Mouse (Mus musculus): ENCODE data around the gene Actrt3. TPM values are rescaled to one million over a fixed set of nuclear protein-coding genes. Genes with fewer than 3 reads are reported as not detected.

The Actrt3 gene
- not detected in 2 replicates for polyA plus RNA-seq (2015; fragmentation: Nextera tagmentation; extraction: Ambion mirVana)

GRCm38 (mm10) chr3:30599711-30600545, at the start of gene Actrt3:
Actrt3 (minus strand) TSS chr3:30599939.
- peak; percentile 26 for DNase-seq
- no peaks in the 10 kb centered on the region for H3K9me3 ChIP-seq (replicated peaks)

GRCm38 (mm10) chr3:30648466-30648865, 48.7 kb upstream of the Actrt3 start:
- Histone ChIP-seq H3K27ac (no peak overlapping the region), H3K4me3 (replicated peaks) (no peak overlapping the region), H3K4me2 (no peak overlapping the region), H3K4me1 (replicated peaks) (peaks cover 6% of the 10 kb centered on the region; the same call in 1 of the 2 replicates), H3K9ac (no peak overlapping the region), H3K27me3 (peaks cover 50% of the 10 kb centered on the region), H3K36me3 (no peaks in the 10 kb centered on the region), H3K9me3 (replicated peaks) (no peaks in the 10 kb centered on the region)
- DNase-seq (no peak), ATAC-seq (ENCODE audit: low read depth) (no peak)
- WGBS (ENCODE audit: insufficient replicate concordance), result 70% methylated on average over 2 of the region's 2 CpGs

More at GRCm38 (mm10) chr3:30599711-30600545, at the start of gene Actrt3:
- peak within 1 kb of the TSS; percentile 76 for H3K9ac ChIP-seq
- H3K27ac ChIP-seq, result peak within 1 kb of the TSS; percentile 75
- no peak for ATAC-seq (ENCODE audit: low read depth)
- peaks cover 9% of the 10 kb centered on the region for H3K36me3 ChIP-seq
- peak within 1 kb of the TSS; percentile 91 for H3K4me2 ChIP-seq
- peaks cover 41% of the 10 kb centered on the region for H3K27me3 ChIP-seq
- peak within 1 kb of the TSS; percentile 83 for H3K4me3 ChIP-seq (replicated peaks)
- H3K4me1 ChIP-seq (replicated peaks), result peaks cover 41% of the 10 kb centered on the region
- WGBS (ENCODE audit: insufficient replicate concordance), result 2% methylated on average over 32 of the region's 32 CpGs

- Histone ChIP-seq H3K4me3 (replicated peaks) (peak within 1 kb of the TSS; percentile 35), H3K4me2 (peak within 1 kb of the TSS; percentile 59), H3K9me3 (replicated peaks) (no peaks in the 10 kb centered on the region), H3K27ac (no peak within 1 kb of the TSS), H3K4me1 (replicated peaks) (peaks cover 6% of the 10 kb centered on the region; the same call in 1 of the 2 replicates), H3K27me3 (peaks cover 50% of the 10 kb centered on the region), H3K36me3 (no peaks in the 10 kb centered on the region), H3K9ac (no peak within 1 kb of the TSS; the same call in 1 of the 2 replicates)
- DNase-seq (peak; percentile 9), ATAC-seq (ENCODE audit: low read depth) (peak; percentile 70)
- 2% methylated on average over 25 of the region's 25 CpGs for WGBS (ENCODE audit: insufficient replicate concordance)
These were observed 47.8 kb upstream of the Actrt3 start, which contains the start of gene Lrrc34 for GRCm38 (mm10) chr3:30647440-30648090. Lrrc34 (minus strand) TSS chr3:30647869.

GRCm38 (mm10) chr3:30646761-30647160, 47.0 kb upstream of the Actrt3 start:
- DNase-seq (no peak), ATAC-seq (ENCODE audit: low read depth) (no peak)
- 34% methylated on average over 8 of the region's 8 CpGs for WGBS (ENCODE audit: insufficient replicate concordance)

GRCm38 (mm10) chr3:30644207-30644606, 44.5 kb upstream of the Actrt3 start, which contains the start of gene Lrriq4:
Lrriq4 (plus strand) TSS chr3:30644507.
- Histone ChIP-seq H3K9ac (no peak within 1 kb of the TSS), H3K4me3 (replicated peaks) (no peak within 1 kb of the TSS), H3K27me3 (peaks cover 22% of the 10 kb centered on the region), H3K36me3 (no peaks in the 10 kb centered on the region), H3K27ac (no peak within 1 kb of the TSS), H3K4me2 (no peak within 1 kb of the TSS), H3K4me1 (replicated peaks) (peaks cover 6% of the 10 kb centered on the region; the same call in 1 of the 2 replicates), H3K9me3 (replicated peaks) (no peaks in the 10 kb centered on the region)
- DNase-seq (no peak), ATAC-seq (ENCODE audit: low read depth) (no peak)
- 36% methylated on average over 2 of the region's 2 CpGs for WGBS (ENCODE audit: insufficient replicate concordance)

More at GRCm38 (mm10) chr3:30646761-30647160, 47.0 kb upstream of the Actrt3 start:
- Histone ChIP-seq H3K4me1 (replicated peaks) (peaks cover 6% of the 10 kb centered on the region; the same call in 1 of the 2 replicates), H3K27ac (no peak overlapping the region), H3K4me2 (no peak overlapping the region), H3K27me3 (peaks cover 46% of the 10 kb centered on the region), H3K9me3 (replicated peaks) (no peaks in the 10 kb centered on the region), H3K4me3 (replicated peaks) (no peak overlapping the region), H3K36me3 (no peaks in the 10 kb centered on the region), H3K9ac (no peak overlapping the region)

- no peaks in the 10 kb centered on the region for H3K4me1 ChIP-seq (replicated peaks)
- no peak for ATAC-seq (ENCODE audit: low read depth)
These were observed 35.9 kb upstream of the Actrt3 start for GRCm38 (mm10) chr3:30635629-30636028.

GRCm38 (mm10) chr3:30633681-30634080, 33.9 kb upstream of the Actrt3 start:
- Histone ChIP-seq H3K4me1 (replicated peaks) (no peaks in the 10 kb centered on the region), H3K27ac (no peak overlapping the region), H3K9me3 (replicated peaks) (no peaks in the 10 kb centered on the region), H3K4me2 (no peak overlapping the region), H3K9ac (no peak overlapping the region), H3K27me3 (no peaks in the 10 kb centered on the region), H3K36me3 (no peaks in the 10 kb centered on the region), H3K4me3 (replicated peaks) (no peak overlapping the region)
- no peak for ATAC-seq (ENCODE audit: low read depth)
- no peak for DNase-seq
- WGBS (ENCODE audit: insufficient replicate concordance), result 34% methylated on average over 3 of the region's 3 CpGs

More at GRCm38 (mm10) chr3:30635629-30636028, 35.9 kb upstream of the Actrt3 start:
- Histone ChIP-seq H3K4me3 (replicated peaks) (no peak overlapping the region), H3K9me3 (replicated peaks) (no peaks in the 10 kb centered on the region), H3K9ac (no peak overlapping the region), H3K4me2 (no peak overlapping the region), H3K27me3 (no peaks in the 10 kb centered on the region), H3K27ac (no peak overlapping the region), H3K36me3 (no peaks in the 10 kb centered on the region)
- DNase-seq, result no peak
- WGBS (ENCODE audit: insufficient replicate concordance), result 59% methylated on average over 4 of the region's 4 CpGs

GRCm38 (mm10) chr3:30620132-30620531, 20.4 kb upstream of the Actrt3 start:
- WGBS (ENCODE audit: insufficient replicate concordance), result 51% methylated on average over 8 of the region's 8 CpGs
- Histone ChIP-seq H3K4me2 (no peak overlapping the region), H3K4me3 (replicated peaks) (no peak overlapping the region), H3K9me3 (replicated peaks) (no peaks in the 10 kb centered on the region), H3K36me3 (peaks cover 45% of the 10 kb centered on the region), H3K4me1 (replicated peaks) (peaks cover 7% of the 10 kb centered on the region; the same call in 1 of the 2 replicates), H3K27me3 (no peaks in the 10 kb centered on the region), H3K27ac (no peak overlapping the region; the same call in 1 of the 2 replicates), H3K9ac (no peak overlapping the region)
- ATAC-seq (ENCODE audit: low read depth), result no peak
- no peak for DNase-seq

GRCm38 (mm10) chr3:30610930-30611329, 11.2 kb upstream of the Actrt3 start:
- no peak overlapping the region for H3K27ac ChIP-seq

GRCm38 (mm10) chr3:30608999-30609398, 9.3 kb upstream of the Actrt3 start:
- no peak for ATAC-seq (ENCODE audit: low read depth)
- H3K4me2 ChIP-seq, result no peak overlapping the region
- H3K27ac ChIP-seq, result no peak overlapping the region
- 75% methylated on average over 3 of the region's 3 CpGs for WGBS (ENCODE audit: insufficient replicate concordance)
- no peak for DNase-seq
- H3K36me3 ChIP-seq, result peaks cover 78% of the 10 kb centered on the region
- H3K4me3 ChIP-seq (replicated peaks), result no peak overlapping the region
- no peaks in the 10 kb centered on the region for H3K9me3 ChIP-seq (replicated peaks)
- no peaks in the 10 kb centered on the region for H3K27me3 ChIP-seq
- H3K4me1 ChIP-seq (replicated peaks), result peaks cover 12% of the 10 kb centered on the region
- H3K9ac ChIP-seq, result no peak overlapping the region

More at GRCm38 (mm10) chr3:30610930-30611329, 11.2 kb upstream of the Actrt3 start:
- H3K27me3 ChIP-seq, result no peaks in the 10 kb centered on the region
- H3K4me1 ChIP-seq (replicated peaks), result 0 out of 2 replicates have a peak, but pooled peaks cover 3% of the 10 kb centered on the region
- H3K9ac ChIP-seq, result no peak overlapping the region
- H3K4me3 ChIP-seq (replicated peaks), result no peak overlapping the region
- ATAC-seq (ENCODE audit: low read depth) (no peak), DNase-seq (no peak)
- 82% methylated on average over 4 of the region's 4 CpGs for WGBS (ENCODE audit: insufficient replicate concordance)
- peaks cover 80% of the 10 kb centered on the region for H3K36me3 ChIP-seq
- H3K4me2 ChIP-seq, result no peak overlapping the region
- no peaks in the 10 kb centered on the region for H3K9me3 ChIP-seq (replicated peaks)

- Histone ChIP-seq H3K27ac (peak overlapping the region; percentile 98), H3K4me3 (replicated peaks) (peak overlapping the region; percentile 83), H3K27me3 (peaks cover 13% of the 10 kb centered on the region), H3K4me2 (peak overlapping the region; percentile 79), H3K9ac (peak overlapping the region; percentile 88), H3K9me3 (replicated peaks) (no peaks in the 10 kb centered on the region), H3K4me1 (replicated peaks) (peaks cover 29% of the 10 kb centered on the region), H3K36me3 (peaks cover 35% of the 10 kb centered on the region)
- ATAC-seq (ENCODE audit: low read depth) (no peak), DNase-seq (no peak)
- 49% methylated on average over 10 of the region's 10 CpGs for WGBS (ENCODE audit: insufficient replicate concordance)
These were observed 3.5 kb upstream of the Actrt3 start for GRCm38 (mm10) chr3:30603256-30603655.

All from liver, embryonic 13.5 days (tissue).